Mouse (Mus musculus) ZHBTc4 (cell line): ENCODE measurements at regions not wholly inside any gene's neighbourhood (a gene's known extent, or its start where the extent isn't known, plus 50 kb on each side); places are given as distances from the start of the nearest gene placed in this dataset.
A peak's percentile ranks its signal among the peaks of the same experiment; 100 is the strongest.

ENCODE experiments used
- DNase-seq: peaks from one replicate; pipeline ENCODE4 v3.0.0-alpha.2; 2011; ENCODE audit warnings: low read depth, low spot score

DNA sequence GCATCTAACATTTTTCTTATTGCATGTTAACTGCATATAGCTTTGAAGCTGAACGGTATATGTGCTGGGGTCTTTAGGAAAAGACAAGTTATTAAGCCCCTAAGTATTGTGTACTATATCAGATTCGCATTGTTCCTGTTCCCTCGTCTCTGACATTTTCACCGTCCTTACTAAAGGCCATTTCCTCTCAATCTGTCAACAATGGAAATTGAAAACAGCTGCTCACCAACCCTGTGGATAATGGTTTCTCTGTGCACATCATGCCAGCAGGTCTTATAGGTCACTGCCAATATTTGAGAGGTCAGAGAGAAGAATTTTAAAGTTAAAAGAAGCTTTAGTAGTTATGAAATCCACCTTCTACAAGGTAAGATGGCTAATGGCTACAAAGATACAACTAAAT is 797.4 kb upstream of the Impad1 start:
- no peak for DNase-seq

- no peak for DNase-seq
Observed at GRCm38 (mm10) chr4:5587465-5587864, 794.3 kb upstream of the Impad1 start.

- no peak for DNase-seq
Observed at GRCm38 (mm10) chr4:5585205-5585604, 792.0 kb upstream of the Impad1 start.

DNA sequence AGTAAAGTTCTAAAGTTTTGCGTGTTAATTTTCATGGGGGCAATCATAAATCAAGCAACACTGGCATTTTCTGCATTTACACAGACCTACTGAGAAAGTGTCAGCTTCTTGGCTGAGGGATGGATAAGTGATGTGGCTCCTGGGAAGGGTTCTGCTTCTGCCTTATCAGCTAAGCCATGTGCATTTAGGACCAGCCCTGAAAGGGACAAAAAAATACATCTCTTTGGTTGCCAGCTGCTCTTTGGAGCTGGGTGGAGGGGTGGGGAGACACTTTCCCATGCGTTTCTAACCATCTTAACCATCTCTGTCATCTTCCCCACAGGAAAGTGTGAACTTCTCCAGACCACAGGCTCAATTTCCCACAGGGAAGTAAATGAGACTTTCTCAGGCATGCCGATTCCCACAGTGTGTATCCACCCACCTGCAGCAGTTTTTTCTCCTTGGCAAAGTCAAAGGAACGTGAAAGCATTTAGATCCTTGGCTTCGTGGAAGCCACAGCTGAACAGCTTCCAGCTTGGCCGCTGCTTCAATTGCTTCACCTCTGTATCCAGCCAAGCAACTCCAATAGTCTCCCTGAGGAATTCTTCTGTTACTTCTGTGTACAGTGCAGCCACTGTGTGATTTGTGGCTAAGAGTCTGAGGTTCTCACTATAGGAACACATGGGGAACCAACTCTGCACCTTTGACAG is 791.0 kb upstream of the Impad1 start:
- no peak for DNase-seq

DNA sequence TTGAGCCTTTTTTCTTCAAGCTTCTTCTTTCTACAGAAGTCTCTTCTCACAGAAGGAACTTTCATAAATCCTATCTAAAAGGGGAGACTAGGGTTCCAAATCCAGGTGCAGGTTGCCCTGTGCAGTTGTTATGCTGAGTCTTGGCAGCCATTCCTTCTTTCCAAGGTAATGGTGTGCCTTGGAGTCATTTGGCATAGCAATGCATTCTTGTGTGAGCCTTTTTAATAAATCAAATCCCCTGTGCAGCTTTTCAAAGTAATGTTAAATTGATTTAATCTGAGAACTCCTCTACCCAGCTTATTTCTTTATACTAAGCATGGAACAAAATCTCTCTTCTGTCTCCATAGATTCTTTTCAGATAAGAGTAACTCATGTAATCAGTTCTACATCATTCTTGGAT is 774.9 kb upstream of the Impad1 start:
- DNase-seq: no peak

- DNase-seq: no peak
Observed at GRCm38 (mm10) chr4:5560001-5560657, 767.0 kb upstream of the Impad1 start.

- no peak for DNase-seq
Observed at GRCm38 (mm10) chr4:5540155-5540554, 747.0 kb upstream of the Impad1 start.

DNA sequence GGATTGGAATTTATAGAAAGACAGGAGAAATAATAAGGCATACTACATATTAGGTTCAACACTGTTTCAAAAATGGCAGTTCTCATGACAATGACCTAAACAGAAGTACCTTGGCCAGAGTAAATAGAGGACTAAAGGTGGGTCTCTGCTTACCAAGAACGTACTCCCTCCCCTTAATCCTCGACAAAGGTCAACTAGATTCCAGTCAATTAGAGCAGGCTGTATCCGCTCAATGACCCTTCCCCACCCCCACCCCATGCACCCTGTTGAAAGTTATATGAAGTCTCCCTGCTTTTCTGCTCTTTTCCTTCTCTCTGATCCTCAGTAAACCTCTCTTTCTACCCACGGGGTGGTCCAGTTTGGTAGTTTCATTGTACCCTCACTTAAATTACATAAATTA is 737.3 kb upstream of the Impad1 start:
- DNase-seq: no peak

DNA sequence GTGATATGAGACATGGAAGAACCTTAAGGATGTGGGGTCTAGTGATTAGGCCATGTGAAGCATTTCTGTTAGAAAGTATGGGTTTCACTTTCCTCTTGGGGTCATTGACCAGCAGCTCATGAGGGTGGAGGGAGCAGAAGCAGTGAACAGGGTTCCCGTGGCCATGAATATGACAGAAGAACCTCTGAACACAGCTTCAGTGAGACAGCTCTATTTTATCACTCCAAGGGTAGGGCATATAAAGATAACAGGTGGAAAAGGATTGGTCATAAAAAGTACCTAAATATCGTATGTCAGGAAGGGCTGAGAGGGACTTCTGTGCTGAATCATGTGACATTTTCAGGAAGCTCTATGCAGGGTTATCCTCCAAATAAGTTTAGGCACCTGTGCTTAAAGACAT is 725.4 kb upstream of the Impad1 start:
- no peak for DNase-seq

GRCm38 (mm10) chr4:5515426-5515825 is 722.3 kb upstream of the Impad1 start:
- DNase-seq: peak; percentile 95

DNA sequence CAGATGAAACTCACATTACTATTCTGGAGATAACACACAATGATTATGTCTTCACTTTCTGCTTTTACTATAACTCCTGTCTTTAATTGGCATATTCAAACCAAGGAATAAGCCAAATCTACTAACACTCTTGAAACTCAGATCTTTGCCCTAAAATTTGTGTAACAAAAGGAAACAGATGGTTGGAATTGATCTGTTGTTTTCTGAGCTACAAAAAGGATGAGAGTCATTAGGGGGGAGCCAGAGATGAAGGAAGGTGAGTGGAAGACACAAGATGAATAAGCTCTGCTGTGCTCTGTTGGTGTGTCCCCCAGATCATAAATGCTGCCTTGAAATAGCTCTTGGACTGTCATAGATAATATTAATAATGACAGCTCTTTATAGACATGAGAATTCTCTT is 718.6 kb upstream of the Impad1 start:
- DNase-seq: peak; percentile 37

DNA sequence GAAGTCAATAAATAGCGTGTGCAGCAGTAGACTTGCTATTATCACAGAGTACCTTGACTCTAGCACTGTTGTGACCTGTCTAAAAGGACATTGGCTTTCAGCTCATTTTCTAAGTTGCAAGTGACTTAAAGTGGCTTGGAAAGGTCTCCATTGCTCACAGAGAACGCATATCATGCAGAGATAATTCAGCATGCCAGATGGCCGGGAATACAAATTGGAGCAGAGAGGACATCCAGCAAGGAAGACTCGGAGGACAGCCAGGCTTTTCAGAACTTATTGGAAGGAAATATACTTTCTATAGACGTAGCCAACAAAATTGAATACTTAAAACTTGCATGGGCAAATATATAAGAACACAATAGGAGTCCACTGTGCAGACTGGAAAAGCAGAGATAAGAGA is 716.2 kb upstream of the Impad1 start:
- DNase-seq: no peak

DNA sequence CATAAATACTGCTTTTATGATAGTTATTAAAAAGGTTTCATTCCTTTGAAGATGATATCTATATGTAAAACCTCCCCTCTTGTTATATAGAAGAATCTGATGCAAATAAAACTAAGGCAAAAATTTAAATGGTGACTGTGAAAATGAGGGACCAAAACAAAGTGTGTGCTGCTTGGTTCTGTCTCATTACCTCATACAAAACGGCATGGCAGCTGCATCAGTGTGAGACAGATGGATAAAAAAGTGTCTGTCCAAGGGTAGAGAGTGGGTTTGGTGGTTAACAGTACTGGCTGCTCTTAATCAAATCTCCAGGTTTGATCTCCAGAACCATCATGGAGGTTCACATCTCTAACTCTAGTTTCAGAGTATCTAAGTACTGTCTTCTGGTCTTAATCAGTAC is 701.9 kb upstream of the Impad1 start:
- no peak for DNase-seq

- no peak for DNase-seq
Observed at GRCm38 (mm10) chr4:5494072-5495000, 701.2 kb upstream of the Impad1 start.

- no peak for DNase-seq
Observed at GRCm38 (mm10) chr4:5486786-5487185, 693.6 kb upstream of the Impad1 start.

- no peak for DNase-seq
Observed at GRCm38 (mm10) chr4:5471891-5472558, 678.9 kb upstream of the Impad1 start.

GRCm38 (mm10) chr4:5459028-5459695 is 666.0 kb upstream of the Impad1 start:
- no peak for DNase-seq

- no peak for DNase-seq
Observed at GRCm38 (mm10) chr4:5450417-5450816, 657.3 kb upstream of the Impad1 start.

GRCm38 (mm10) chr4:5441339-5442019 is 648.3 kb upstream of the Impad1 start:
- DNase-seq: no peak

GRCm38 (mm10) chr4:5437076-5437475 is 643.9 kb upstream of the Impad1 start:
- no peak for DNase-seq
